Mouse (Mus musculus): Measurements from ENCODE around the gene Cox18. TPM values are rescaled to one million over a fixed set of nuclear protein-coding genes. Genes with fewer than 3 reads are reported as not detected.

Gene Cox18
- total RNA-seq, 2 experiments from 2014 or later, result 25.6 to 26.1 TPM

- intact Hi-C loops (cut with DNase I), result no loop called here
- no peak for DNase-seq
These were observed 44.7 kb downstream of the Cox18 start for GRCm38 (mm10) chr5:90179094-90179493.

- intact Hi-C loops (cut with DNase I), result no loop called here
- no peak for DNase-seq
These were observed 45.7 kb downstream of the Cox18 start for GRCm38 (mm10) chr5:90178116-90178515.

Other genes with a start within 250 kb of the Cox18 start
- 100 to 1,000 TPM; 119 to 122 TPM for gene Ankrd17, start 142.6 kb upstream of the Cox18 start, total RNA-seq (2021)
- 1 to 10 TPM; 1.6 to 1.9 TPM for gene Gm9958, start 143.2 kb upstream of the Cox18 start, total RNA-seq (2021)
- 1 to 10 TPM in 1 of 2 experiments, under 1 TPM in 1; 0.46 to 1.6 TPM for gene Alb, start 236.9 kb upstream of the Cox18 start, total RNA-seq (2021)

All from left cerebral cortex, postnatal 4 days (tissue).